Mouse (Mus musculus): ENCODE results near the gene Matn4. TPM values are rescaled to one million over a fixed set of nuclear protein-coding genes. Genes with fewer than 3 reads are reported as not detected.

The Matn4 gene
- polyA plus RNA-seq, 1 experiment from 2014 or later, result 0.91 TPM

Other genes starting within 250 kb of the Matn4 start
- 0.28 TPM in 1 of 2 replicates, not detected in the other for gene Kcns1, start 234.0 kb downstream of the Matn4 start, polyA plus RNA-seq (2014; fragmentation: Nextera tagmentation; extraction: Ambion mirVana)
- not detected in 2 replicates for gene Wfdc5, start 222.4 kb downstream of the Matn4 start, polyA plus RNA-seq (2014; fragmentation: Nextera tagmentation; extraction: Ambion mirVana)
- gene Wfdc12, start 214.6 kb downstream of the Matn4 start, polyA plus RNA-seq (2014; fragmentation: Nextera tagmentation; extraction: Ambion mirVana), result not detected in 2 replicates
- not detected in 2 replicates for gene Wfdc15a, start 205.0 kb downstream of the Matn4 start, polyA plus RNA-seq (2014; fragmentation: Nextera tagmentation; extraction: Ambion mirVana)
- gene Wfdc15b, start 183.5 kb downstream of the Matn4 start, polyA plus RNA-seq (2014; fragmentation: Nextera tagmentation; extraction: Ambion mirVana), result not detected in 2 replicates
- not detected in 2 replicates for gene Svs2, start 166.7 kb downstream of the Matn4 start, polyA plus RNA-seq (2014; fragmentation: Nextera tagmentation; extraction: Ambion mirVana)
- gene Svs3b, start 148.5 kb downstream of the Matn4 start, polyA plus RNA-seq (2014; fragmentation: Nextera tagmentation; extraction: Ambion mirVana), result not detected in 2 replicates
- gene Svs4, start 126.7 kb downstream of the Matn4 start, polyA plus RNA-seq (2014; fragmentation: Nextera tagmentation; extraction: Ambion mirVana), result not detected in 2 replicates
- gene Svs3a, start 115.9 kb downstream of the Matn4 start, polyA plus RNA-seq (2014; fragmentation: Nextera tagmentation; extraction: Ambion mirVana), result not detected in 2 replicates
- gene Svs6, start 88.4 kb downstream of the Matn4 start, polyA plus RNA-seq (2014; fragmentation: Nextera tagmentation; extraction: Ambion mirVana), result not detected in 2 replicates
- not detected in 2 replicates for gene Svs5, start 72.4 kb downstream of the Matn4 start, polyA plus RNA-seq (2014; fragmentation: Nextera tagmentation; extraction: Ambion mirVana)
- gene Slpi, start 16.1 kb downstream of the Matn4 start, polyA plus RNA-seq (2014; fragmentation: Nextera tagmentation; extraction: Ambion mirVana), result 0.43 and 0.46 TPM in 2 replicates
- gene Rbpjl, start 2.0 kb downstream of the Matn4 start, polyA plus RNA-seq (2014; fragmentation: Nextera tagmentation; extraction: Ambion mirVana), result not detected in 2 replicates
- 9.8 and 11.6 TPM in 2 replicates for gene Sdc4, start 38.7 kb upstream of the Matn4 start, polyA plus RNA-seq (2014; fragmentation: Nextera tagmentation; extraction: Ambion mirVana)
- 71.3 and 72.2 TPM in 2 replicates for gene Sys1, start 51.8 kb upstream of the Matn4 start, polyA plus RNA-seq (2014; fragmentation: Nextera tagmentation; extraction: Ambion mirVana)
- gene Gm20458, start 55.8 kb upstream of the Matn4 start, polyA plus RNA-seq (2014; fragmentation: Nextera tagmentation; extraction: Ambion mirVana), result 4.8 and 5.4 TPM in 2 replicates
- gene Trp53tg5, start 68.6 kb upstream of the Matn4 start, polyA plus RNA-seq (2014; fragmentation: Nextera tagmentation; extraction: Ambion mirVana), result not detected in 2 replicates
- 2.4 and 3.8 TPM in 2 replicates for gene Dbndd2, start 80.9 kb upstream of the Matn4 start, polyA plus RNA-seq (2014; fragmentation: Nextera tagmentation; extraction: Ambion mirVana)
- gene Pigt, start 92.4 kb upstream of the Matn4 start, polyA plus RNA-seq (2014; fragmentation: Nextera tagmentation; extraction: Ambion mirVana), result 47.9 and 56.8 TPM in 2 replicates
- gene Wfdc2, start 157.3 kb upstream of the Matn4 start, polyA plus RNA-seq (2014; fragmentation: Nextera tagmentation; extraction: Ambion mirVana), result 22.9 TPM in 2 replicates
- not detected in 2 replicates for gene Spint3, start 168.3 kb upstream of the Matn4 start, polyA plus RNA-seq (2014; fragmentation: Nextera tagmentation; extraction: Ambion mirVana)
- not detected in 2 replicates for gene Wfdc6a, start 180.3 kb upstream of the Matn4 start, polyA plus RNA-seq (2014; fragmentation: Nextera tagmentation; extraction: Ambion mirVana)
- not detected in 2 replicates for gene Eppin, start 188.4 kb upstream of the Matn4 start, polyA plus RNA-seq (2014; fragmentation: Nextera tagmentation; extraction: Ambion mirVana)
- gene Wfdc6b, start 208.4 kb upstream of the Matn4 start, polyA plus RNA-seq (2014; fragmentation: Nextera tagmentation; extraction: Ambion mirVana), result not detected in 2 replicates
- not detected in 2 replicates for gene Wfdc8, start 208.5 kb upstream of the Matn4 start, polyA plus RNA-seq (2014; fragmentation: Nextera tagmentation; extraction: Ambion mirVana)
- gene Wfdc16, start 233.6 kb upstream of the Matn4 start, polyA plus RNA-seq (2014; fragmentation: Nextera tagmentation; extraction: Ambion mirVana), result not detected in 2 replicates

Data from hindbrain, embryonic 11.5 days (tissue).